Mouse (Mus musculus) cerebellum, adult 2 months (tissue): ENCODE measurements around the gene 1110065P20Rik.

ENCODE experiments used
- CTCF ChIP-seq: fragments of 200-500 bp; IDR thresholded peaks from 2 replicates; pipeline ENCODE4 v1.5.1; 2011; ENCODE audit warnings: low read depth, mild to moderate bottlenecking, control low read depth, low read length, moderate library complexity, borderline replicate concordance; ENCODE audit not compliant: insufficient read depth
- POLR2A ChIP-seq: fragments of 200-500 bp; IDR thresholded peaks from 2 replicates; pipeline ENCODE4 v1.6.1; 2011; ENCODE audit warnings: low read length, control low read depth, borderline replicate concordance; ENCODE audit not compliant: insufficient read depth

GRCm38 (mm10) chr4:124801552-124802308 is 49.3 kb downstream of the 1110065P20Rik start, which contains the start of gene Mtf1:
- TF ChIP-seq CTCF (peak; percentile 73), POLR2A (no peak)
